Mouse (Mus musculus): Measurements from ENCODE around the gene Dand5.

The Dand5 gene

GRCm38 (mm10) chr8:84822723-84823122 lies at the start of gene Dand5:
Dand5 (minus strand) TSS chr8:84822823.
- no peak for DNase-seq (ENCODE audit: low read depth)

GRCm38 (mm10) chr8:84871376-84872308 lies 49.0 kb upstream of the Dand5 start, which contains the start of gene Syce2:
Syce2 (plus strand) TSS chr8:84872111.
- peak; percentile 70 for DNase-seq (ENCODE audit: low read depth)

GRCm38 (mm10) chr8:84856864-84857441 lies 34.3 kb upstream of the Dand5 start, which contains the start of gene Farsa:
Farsa (plus strand) TSS chr8:84856989.
- DNase-seq (ENCODE audit: low read depth): peak; percentile 88

GRCm38 (mm10) chr8:84856434-84856833 lies 33.8 kb upstream of the Dand5 start:
- DNase-seq (ENCODE audit: low read depth): no peak

GRCm38 (mm10) chr8:84847684-84848435 lies 25.2 kb upstream of the Dand5 start:
- DNase-seq (ENCODE audit: low read depth): no peak

GRCm38 (mm10) chr8:84846722-84847572 lies 24.3 kb upstream of the Dand5 start, which contains the start of gene Calr:
Calr (minus strand) TSS chr8:84846934.
- DNase-seq (ENCODE audit: low read depth): peak; percentile 99

- no peak for DNase-seq (ENCODE audit: low read depth)
These were observed 23.6 kb upstream of the Dand5 start for GRCm38 (mm10) chr8:84846094-84846721.

DNA sequence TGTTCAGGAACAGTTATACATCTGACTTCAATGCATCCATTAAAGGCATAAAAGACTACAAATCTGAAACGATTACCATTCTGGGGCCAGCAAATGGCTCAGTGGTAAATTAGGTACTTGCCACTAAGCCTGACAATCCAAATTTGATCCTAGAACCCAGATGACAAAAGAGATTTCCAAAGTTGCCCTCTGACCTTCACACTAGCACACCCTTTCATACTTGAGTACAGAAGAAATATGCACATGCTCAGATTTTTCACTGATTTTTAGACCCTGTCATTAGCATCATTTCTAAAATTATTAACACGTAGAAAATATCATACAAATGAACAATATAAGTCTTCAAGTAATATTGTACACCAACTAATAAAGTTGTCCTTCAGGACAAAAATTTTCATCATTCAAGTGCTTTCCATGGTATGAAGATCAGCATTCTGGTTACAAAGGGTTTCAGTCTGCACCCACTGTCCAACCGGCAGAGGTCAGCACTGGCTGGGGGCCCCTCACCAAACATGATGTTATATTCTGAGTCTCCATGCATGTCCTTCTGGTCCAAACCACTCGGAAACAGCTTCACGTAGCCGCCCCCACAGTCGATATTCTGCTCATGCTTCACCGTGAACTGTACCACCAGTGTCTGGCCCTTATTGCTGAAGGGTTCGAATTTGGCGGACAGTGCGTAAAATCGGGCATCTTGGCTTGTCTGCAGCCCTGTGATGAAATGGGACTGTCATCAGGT lies 22.9 kb upstream of the Dand5 start:
- DNase-seq (ENCODE audit: low read depth): no peak

GRCm38 (mm10) chr8:84844397-84845070 lies 21.9 kb upstream of the Dand5 start:
- DNase-seq (ENCODE audit: low read depth): no peak

DNA sequence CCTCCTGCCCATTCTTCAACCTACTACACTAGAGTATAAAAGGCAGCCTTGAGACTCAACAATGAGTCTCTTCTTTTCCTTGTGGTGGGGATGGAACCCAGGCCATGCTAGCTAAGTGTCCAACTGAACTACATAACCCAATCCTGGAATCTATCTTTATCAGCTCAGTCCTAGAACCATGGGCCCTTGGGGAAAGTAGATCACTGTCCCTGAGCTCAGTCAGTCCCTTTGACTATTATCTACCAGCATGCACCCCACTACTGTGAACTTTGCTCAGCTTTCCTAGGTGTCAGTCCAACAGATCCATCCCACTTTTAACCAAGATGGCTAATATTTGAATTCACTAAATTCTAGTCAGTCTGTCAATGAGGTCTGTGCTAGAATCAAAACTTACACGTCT lies 18.9 kb upstream of the Dand5 start:
- DNase-seq (ENCODE audit: low read depth): no peak

DNA sequence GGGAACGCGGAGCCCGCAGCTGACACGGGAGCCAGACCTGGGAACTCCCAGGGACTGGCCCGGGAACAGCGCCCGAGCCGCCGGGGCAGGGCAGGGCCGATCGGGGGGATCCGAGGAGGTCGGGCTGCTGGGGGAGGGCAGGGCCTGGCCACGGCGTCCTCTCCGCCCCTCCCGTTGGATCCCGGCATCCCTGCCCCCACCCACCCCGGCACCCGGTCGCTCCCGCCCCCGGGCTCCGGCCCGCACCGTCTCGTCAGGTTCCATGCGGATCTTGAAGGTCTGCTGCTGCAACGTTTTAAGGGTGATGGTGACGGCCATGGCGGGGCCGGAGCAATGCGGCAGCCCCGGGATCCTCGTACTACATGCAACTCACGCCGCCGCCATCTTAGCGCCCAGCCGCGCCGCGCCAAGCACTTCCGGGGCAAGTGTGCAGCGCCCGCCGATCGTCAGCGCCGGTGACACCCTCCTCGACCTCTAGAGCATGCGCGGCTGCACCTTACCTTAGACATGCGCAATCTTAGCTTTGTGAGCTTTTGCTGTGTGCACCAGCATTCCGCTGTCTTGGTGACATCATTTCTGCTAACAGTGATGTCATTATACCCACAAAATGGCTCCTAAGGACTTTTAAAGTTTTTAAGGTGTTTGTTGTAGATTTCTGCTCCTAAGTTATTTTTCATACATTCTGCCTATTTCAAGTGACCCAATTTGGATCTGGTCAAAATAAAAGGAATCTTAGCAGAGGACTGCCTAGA lies 17.8 kb upstream of the Dand5 start, which contains the start of gene Rad23a:
Gene Rad23a, minus strand, starts transcription at position 418 of the 752 bp plus-strand sequence.
- peak; percentile 96 for DNase-seq (ENCODE audit: low read depth)

- no peak for DNase-seq (ENCODE audit: low read depth)
These were observed 17.2 kb upstream of the Dand5 start for GRCm38 (mm10) chr8:84839875-84840247.

DNA sequence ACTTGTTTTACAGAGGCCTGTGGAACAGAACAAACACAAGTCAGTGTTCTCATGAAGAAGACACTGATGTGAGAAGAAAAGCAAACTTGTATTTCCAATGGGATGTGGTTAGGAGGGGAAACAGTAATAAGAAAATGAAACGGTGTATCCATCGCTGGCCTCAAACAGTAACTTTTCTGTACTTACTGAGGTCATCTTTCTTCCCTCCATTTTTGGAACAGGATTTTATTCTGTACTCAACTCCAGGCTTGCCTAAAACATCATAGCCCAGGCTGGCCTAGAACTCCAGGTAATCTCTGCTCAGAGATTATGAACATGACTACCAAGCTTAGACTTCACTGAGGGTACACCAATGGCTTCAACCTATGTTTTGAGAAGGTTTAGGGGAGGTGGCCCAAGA lies 16.8 kb upstream of the Dand5 start:
- DNase-seq (ENCODE audit: low read depth): no peak

- no peak for DNase-seq (ENCODE audit: low read depth)
These were observed 15.9 kb upstream of the Dand5 start for GRCm38 (mm10) chr8:84838513-84838912.

GRCm38 (mm10) chr8:84837912-84838470 lies 15.4 kb upstream of the Dand5 start:
- no peak for DNase-seq (ENCODE audit: low read depth)

DNA sequence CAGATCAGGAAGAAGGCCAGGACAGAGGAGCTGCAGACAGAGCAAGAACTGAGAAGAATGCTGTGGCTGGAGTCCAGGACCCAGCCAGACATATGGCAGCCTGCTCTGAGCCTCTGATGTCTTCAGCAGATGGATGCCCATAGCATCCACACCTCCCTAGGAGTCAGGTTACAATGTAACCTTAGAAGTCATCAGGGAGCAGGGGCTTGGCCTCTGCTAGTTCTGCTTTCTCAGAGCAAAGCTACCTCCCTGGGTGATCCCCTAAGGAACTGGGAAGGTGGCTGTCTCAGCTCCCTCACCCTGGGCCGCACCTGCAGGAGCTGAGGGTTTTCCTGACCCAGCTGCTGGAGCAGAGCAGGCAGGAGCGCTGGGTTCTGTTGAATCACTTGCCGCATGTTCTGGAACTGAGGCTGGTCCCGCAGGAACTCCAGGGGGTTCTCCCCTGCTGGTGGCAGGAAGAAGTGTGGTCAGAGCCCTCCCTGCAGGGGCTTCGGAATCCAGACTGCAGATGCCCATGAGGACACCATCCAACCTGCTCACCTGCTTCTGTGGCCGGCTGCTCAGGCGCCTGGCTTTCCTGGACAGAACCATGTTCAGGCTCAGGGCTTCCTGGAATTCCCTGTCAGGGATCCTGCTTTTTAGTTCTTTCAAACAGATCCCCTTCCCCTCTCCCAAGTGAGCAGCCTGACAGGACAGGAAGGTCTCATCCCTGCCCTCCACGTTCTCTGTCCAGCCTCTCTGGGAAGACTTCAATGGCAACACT lies 14.7 kb upstream of the Dand5 start:
- no peak for DNase-seq (ENCODE audit: low read depth)
